Mouse (Mus musculus): ENCODE measurements around the gene Pkp4. TPM values are rescaled to one million over a fixed set of nuclear protein-coding genes. Genes with fewer than 3 reads are reported as not detected.

Gene Pkp4
- polyA plus RNA-seq, 1 experiment from 2014 or later, result 17.7 TPM

GRCm38 (mm10) chr2:59282966-59283365, 122.3 kb downstream of the Pkp4 start:
- Histone ChIP-seq H3K4me2 (no peak overlapping the region), H3K36me3 (ENCODE audit: control insufficient read depth, insufficient read depth, low read length) (no peaks in the 10 kb centered on the region), H3K9ac (ENCODE audit: low read depth, low read length) (no peak overlapping the region), H3K9me3 (ENCODE audit: control insufficient read depth, low read length) (no peaks in the 10 kb centered on the region), H3K27ac (ENCODE audit: low read depth, low read length) (no peak overlapping the region), H3K27me3 (replicated peaks; ENCODE audit: control insufficient read depth, insufficient read depth, low read length) (no peaks in the 10 kb centered on the region), H3K4me3 (ENCODE audit: low read depth, low read length) (no peak overlapping the region), H3K4me1 (replicated peaks; ENCODE audit: control insufficient read depth, insufficient read depth, low read length) (no peaks in the 10 kb centered on the region)
- WGBS, result 97% methylated on average over 6 of the region's 6 CpGs
- DNase-seq (ENCODE audit: low spot score), result no peak
- ATAC-seq (replicated peaks; ENCODE audit: low FRiP score), result no peak

- 92% methylated on average over 5 of the region's 5 CpGs for WGBS
- H3K27me3 ChIP-seq (replicated peaks; ENCODE audit: control insufficient read depth, insufficient read depth, low read length), result no peaks in the 10 kb centered on the region
- H3K4me3 ChIP-seq (ENCODE audit: low read depth, low read length), result no peak overlapping the region
- H3K9me3 ChIP-seq (ENCODE audit: control insufficient read depth, low read length), result no peaks in the 10 kb centered on the region
- ATAC-seq (replicated peaks; ENCODE audit: low FRiP score) (no peak), DNase-seq (ENCODE audit: low spot score) (no peak)
- no peak overlapping the region for H3K9ac ChIP-seq (ENCODE audit: low read depth, low read length)
- H3K27ac ChIP-seq (ENCODE audit: low read depth, low read length), result no peak overlapping the region
- no peak overlapping the region for H3K4me2 ChIP-seq
- H3K36me3 ChIP-seq (ENCODE audit: control insufficient read depth, insufficient read depth, low read length), result no peaks in the 10 kb centered on the region
- H3K4me1 ChIP-seq (replicated peaks; ENCODE audit: control insufficient read depth, insufficient read depth, low read length), result no peaks in the 10 kb centered on the region
Measured at GRCm38 (mm10) chr2:59284216-59284615, 123.6 kb downstream of the Pkp4 start.

GRCm38 (mm10) chr2:59284734-59285490, 124.3 kb downstream of the Pkp4 start:
- no peak for ATAC-seq (replicated peaks; ENCODE audit: low FRiP score)
- Histone ChIP-seq H3K27me3 (replicated peaks; ENCODE audit: control insufficient read depth, insufficient read depth, low read length) (no peaks in the 10 kb centered on the region), H3K9ac (ENCODE audit: low read depth, low read length) (no peak overlapping the region), H3K27ac (ENCODE audit: low read depth, low read length) (no peak overlapping the region), H3K4me1 (replicated peaks; ENCODE audit: control insufficient read depth, insufficient read depth, low read length) (no peaks in the 10 kb centered on the region), H3K4me2 (no peak overlapping the region), H3K9me3 (ENCODE audit: control insufficient read depth, low read length) (no peaks in the 10 kb centered on the region), H3K4me3 (ENCODE audit: low read depth, low read length) (no peak overlapping the region), H3K36me3 (ENCODE audit: control insufficient read depth, insufficient read depth, low read length) (no peaks in the 10 kb centered on the region)
- WGBS, result 81% methylated on average over 8 of the region's 8 CpGs
- no peak for DNase-seq (ENCODE audit: low spot score)

- no peak overlapping the region for H3K4me3 ChIP-seq (ENCODE audit: low read depth, low read length)
- H3K4me1 ChIP-seq (replicated peaks; ENCODE audit: control insufficient read depth, insufficient read depth, low read length), result no peaks in the 10 kb centered on the region
- WGBS, result 79% methylated on average over 1 of the region's 1 CpGs
- H3K9ac ChIP-seq (ENCODE audit: low read depth, low read length), result no peak overlapping the region
- H3K27me3 ChIP-seq (replicated peaks; ENCODE audit: control insufficient read depth, insufficient read depth, low read length), result no peaks in the 10 kb centered on the region
- H3K27ac ChIP-seq (ENCODE audit: low read depth, low read length), result no peak overlapping the region
- ATAC-seq (replicated peaks; ENCODE audit: low FRiP score) (no peak), DNase-seq (ENCODE audit: low spot score) (no peak)
- H3K4me2 ChIP-seq, result no peak overlapping the region
- H3K9me3 ChIP-seq (ENCODE audit: control insufficient read depth, low read length), result no peaks in the 10 kb centered on the region
- H3K36me3 ChIP-seq (ENCODE audit: control insufficient read depth, insufficient read depth, low read length), result no peaks in the 10 kb centered on the region
Measured at GRCm38 (mm10) chr2:59285581-59285980, 124.9 kb downstream of the Pkp4 start.

- no peak overlapping the region for H3K4me2 ChIP-seq
- H3K27ac ChIP-seq (ENCODE audit: low read depth, low read length), result no peak overlapping the region
- H3K4me3 ChIP-seq (ENCODE audit: low read depth, low read length), result no peak overlapping the region
- no peak overlapping the region for H3K9ac ChIP-seq (ENCODE audit: low read depth, low read length)
- WGBS, result 64% methylated on average over 9 of the region's 9 CpGs
- no peaks in the 10 kb centered on the region for H3K36me3 ChIP-seq (ENCODE audit: control insufficient read depth, insufficient read depth, low read length)
- DNase-seq (ENCODE audit: low spot score) (no peak), ATAC-seq (replicated peaks; ENCODE audit: low FRiP score) (no peak)
- H3K4me1 ChIP-seq (replicated peaks; ENCODE audit: control insufficient read depth, insufficient read depth, low read length), result no peaks in the 10 kb centered on the region
- H3K27me3 ChIP-seq (replicated peaks; ENCODE audit: control insufficient read depth, insufficient read depth, low read length), result no peaks in the 10 kb centered on the region
- H3K9me3 ChIP-seq (ENCODE audit: control insufficient read depth, low read length), result no peaks in the 10 kb centered on the region
Measured at GRCm38 (mm10) chr2:59286247-59286646, 125.6 kb downstream of the Pkp4 start.

DNA sequence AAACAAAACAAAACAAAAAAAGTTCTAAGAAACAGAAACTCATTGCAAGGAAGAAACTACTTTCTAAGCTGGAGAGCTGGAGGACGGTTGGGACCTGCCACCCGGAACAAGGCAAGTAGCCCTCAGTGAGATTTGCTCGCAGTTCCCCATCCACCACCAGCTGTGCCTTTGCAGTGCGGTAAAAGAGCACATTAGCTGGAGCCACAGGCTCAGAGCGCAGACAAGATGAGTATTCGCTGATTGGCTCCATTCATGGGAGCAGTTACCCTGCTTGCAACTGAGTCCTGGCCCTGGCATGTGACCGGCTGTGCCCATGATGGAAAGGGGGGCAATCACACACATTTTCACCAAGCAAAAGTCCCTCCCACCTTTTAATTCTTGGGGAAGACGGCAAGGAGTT, 127.0 kb downstream of the Pkp4 start:
- H3K36me3 ChIP-seq (ENCODE audit: control insufficient read depth, insufficient read depth, low read length), result no peaks in the 10 kb centered on the region
- no peaks in the 10 kb centered on the region for H3K27me3 ChIP-seq (replicated peaks; ENCODE audit: control insufficient read depth, insufficient read depth, low read length)
- DNase-seq (ENCODE audit: low spot score), result no peak
- WGBS, result 88% methylated on average over 8 of the region's 8 CpGs
- H3K9me3 ChIP-seq (ENCODE audit: control insufficient read depth, low read length), result no peaks in the 10 kb centered on the region
- ATAC-seq (replicated peaks; ENCODE audit: low FRiP score), result no peak
- H3K4me2 ChIP-seq, result no peak overlapping the region
- H3K27ac ChIP-seq (ENCODE audit: low read depth, low read length), result no peak overlapping the region
- H3K4me3 ChIP-seq (ENCODE audit: low read depth, low read length), result no peak overlapping the region
- H3K4me1 ChIP-seq (replicated peaks; ENCODE audit: control insufficient read depth, insufficient read depth, low read length), result no peaks in the 10 kb centered on the region
- H3K9ac ChIP-seq (ENCODE audit: low read depth, low read length), result no peak overlapping the region

DNA sequence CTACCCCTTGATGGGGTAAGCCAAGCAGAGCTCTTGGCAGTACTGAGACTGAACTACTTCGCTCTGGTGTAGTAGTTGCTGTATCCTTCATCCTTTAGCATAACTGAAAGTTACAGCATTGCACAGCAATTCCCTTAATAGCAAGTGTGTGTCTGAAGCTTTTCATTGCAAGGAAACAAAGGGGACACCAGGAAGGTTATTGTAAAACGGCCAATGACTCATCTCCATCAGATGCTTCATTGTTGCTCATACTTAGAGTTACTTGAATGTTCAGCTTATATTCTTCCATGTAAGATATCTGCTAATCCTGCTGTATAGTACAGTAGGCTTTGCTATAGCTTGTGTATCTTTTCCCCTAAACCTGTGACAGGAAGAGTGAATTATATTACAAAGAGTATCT, 128.8 kb downstream of the Pkp4 start:
- Histone ChIP-seq H3K4me3 (ENCODE audit: low read depth, low read length) (no peak overlapping the region), H3K9ac (ENCODE audit: low read depth, low read length) (no peak overlapping the region), H3K27ac (ENCODE audit: low read depth, low read length) (no peak overlapping the region), H3K4me1 (replicated peaks; ENCODE audit: control insufficient read depth, insufficient read depth, low read length) (no peaks in the 10 kb centered on the region), H3K9me3 (ENCODE audit: control insufficient read depth, low read length) (no peaks in the 10 kb centered on the region), H3K36me3 (ENCODE audit: control insufficient read depth, insufficient read depth, low read length) (no peaks in the 10 kb centered on the region), H3K4me2 (no peak overlapping the region), H3K27me3 (replicated peaks; ENCODE audit: control insufficient read depth, insufficient read depth, low read length) (no peaks in the 10 kb centered on the region)
- 88% methylated on average over 2 of the region's 2 CpGs for WGBS
- ATAC-seq (replicated peaks; ENCODE audit: low FRiP score), result no peak
- no peak for DNase-seq (ENCODE audit: low spot score)

DNA sequence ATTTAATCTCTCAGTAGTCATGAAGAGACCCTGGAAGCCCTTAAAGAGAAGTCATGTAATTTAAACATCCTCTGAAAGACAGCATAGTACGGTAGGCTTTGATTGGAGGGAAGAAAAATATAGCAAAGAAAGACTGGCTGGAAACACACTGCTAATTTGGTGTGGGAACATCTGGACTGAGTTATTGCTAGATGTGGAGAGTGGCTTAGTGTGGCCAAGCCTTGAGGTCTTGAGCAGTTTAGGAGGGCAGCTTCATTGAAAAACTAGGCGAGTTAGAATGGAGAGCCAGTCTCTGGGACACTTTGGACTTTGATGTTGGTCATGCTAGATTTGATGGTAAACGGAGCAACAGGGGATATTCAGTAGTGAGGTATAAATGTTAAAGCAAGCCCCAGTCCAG, 129.7 kb downstream of the Pkp4 start:
- Histone ChIP-seq H3K4me3 (ENCODE audit: low read depth, low read length) (no peak overlapping the region), H3K36me3 (ENCODE audit: control insufficient read depth, insufficient read depth, low read length) (no peaks in the 10 kb centered on the region), H3K27ac (ENCODE audit: low read depth, low read length) (no peak overlapping the region), H3K9ac (ENCODE audit: low read depth, low read length) (no peak overlapping the region), H3K4me1 (replicated peaks; ENCODE audit: control insufficient read depth, insufficient read depth, low read length) (no peaks in the 10 kb centered on the region), H3K4me2 (no peak overlapping the region), H3K9me3 (ENCODE audit: control insufficient read depth, low read length) (no peaks in the 10 kb centered on the region), H3K27me3 (replicated peaks; ENCODE audit: control insufficient read depth, insufficient read depth, low read length) (no peaks in the 10 kb centered on the region)
- ATAC-seq (replicated peaks; ENCODE audit: low FRiP score), result no peak
- 76% methylated on average over 3 of the region's 3 CpGs for WGBS
- no peak for DNase-seq (ENCODE audit: low spot score)

DNA sequence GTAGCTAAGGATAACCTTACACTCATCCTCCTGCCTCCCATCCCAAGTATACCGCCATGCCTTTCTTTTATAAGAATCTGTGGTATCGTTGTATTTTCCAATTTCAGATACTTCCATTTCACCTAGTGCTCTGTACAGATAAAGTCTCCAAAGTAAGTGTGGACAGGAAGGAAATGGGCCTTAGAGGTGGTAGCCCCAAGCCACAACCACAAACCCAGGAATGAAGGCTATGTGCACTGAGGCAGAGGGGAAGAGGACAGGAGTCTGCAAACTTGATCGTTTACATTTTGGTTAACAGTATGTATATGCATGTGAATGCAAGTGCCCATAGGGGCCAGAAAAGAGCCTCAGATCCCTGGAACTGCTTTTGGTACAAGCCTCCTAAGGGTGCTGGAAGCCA, 139.2 kb downstream of the Pkp4 start:
- Histone ChIP-seq H3K27ac (ENCODE audit: low read depth, low read length) (no peak overlapping the region), H3K4me2 (no peak overlapping the region), H3K9me3 (ENCODE audit: control insufficient read depth, low read length) (no peaks in the 10 kb centered on the region), H3K4me1 (replicated peaks; ENCODE audit: control insufficient read depth, insufficient read depth, low read length) (no peaks in the 10 kb centered on the region), H3K27me3 (replicated peaks; ENCODE audit: control insufficient read depth, insufficient read depth, low read length) (no peaks in the 10 kb centered on the region), H3K4me3 (ENCODE audit: low read depth, low read length) (no peak overlapping the region), H3K36me3 (ENCODE audit: control insufficient read depth, insufficient read depth, low read length) (no peaks in the 10 kb centered on the region), H3K9ac (ENCODE audit: low read depth, low read length) (no peak overlapping the region)
- WGBS, result 38% methylated on average over 3 of the region's 3 CpGs
- DNase-seq (ENCODE audit: low spot score) (no peak), ATAC-seq (replicated peaks; ENCODE audit: low FRiP score) (no peak)
